Mouse (Mus musculus) C2C12 (cell line): ENCODE results near the gene Eif4g3. TPM values are rescaled to one million over a fixed set of nuclear protein-coding genes. Genes with fewer than 3 reads are reported as not detected.

Experiments
- H3K27me3 ChIP-seq: one replicate; pipeline ENCODE4 v1.6.1; 2011; ENCODE audit not compliant: control insufficient read depth, insufficient read depth, insufficient read length
- H3K36me3 ChIP-seq: one replicate; pipeline ENCODE4 v1.6.1; 2011; ENCODE audit not compliant: control insufficient read depth, insufficient read depth
- H3K4me3 ChIP-seq: one replicate; pipeline ENCODE4 v1.5.1; 2011; ENCODE audit warnings: mild to moderate bottlenecking, control low read depth; ENCODE audit not compliant: poor library complexity, insufficient read depth, severe bottlenecking
- H3K79me2 ChIP-seq: one replicate; pipeline ENCODE4 v1.6.1; 2011; ENCODE audit not compliant: control insufficient read depth, insufficient read depth
- H3K79me3 ChIP-seq: one replicate; pipeline ENCODE4 v1.6.1; 2011; ENCODE audit warnings: low read depth, control low read depth
- H3ac ChIP-seq: one replicate; pipeline ENCODE3; 2011; ENCODE audit warnings: low read depth; ENCODE audit not compliant: control insufficient read depth, insufficient read length
- CEBPB ChIP-seq: IDR thresholded peaks from one replicate; pipeline ENCODE4 v1.6.1; 2011; ENCODE audit warnings: low read depth, mild to moderate bottlenecking, control low read depth, moderate library complexity
- CTCF ChIP-seq: IDR thresholded peaks from one replicate; pipeline ENCODE4 v1.5.1; 2011; ENCODE audit not compliant: control insufficient read depth, insufficient read depth, insufficient read length
- FOSL1 ChIP-seq: IDR thresholded peaks from one replicate; pipeline ENCODE4 v1.8.0; 2011; ENCODE audit warnings: mild to moderate bottlenecking, low read length; ENCODE audit not compliant: poor library complexity, insufficient read depth, severe bottlenecking
- MAX ChIP-seq: IDR thresholded peaks from one replicate; pipeline ENCODE4 v1.6.1; 2011; ENCODE audit warnings: mild to moderate bottlenecking, control low read depth
- MYOD1 ChIP-seq: IDR thresholded peaks from one replicate; pipeline ENCODE4 v1.6.1; 2011; ENCODE audit warnings: low read depth; ENCODE audit not compliant: control insufficient read depth, insufficient read length
- MYOG ChIP-seq: IDR thresholded peaks from one replicate; pipeline ENCODE4 v1.6.1; 2011; ENCODE audit not compliant: control insufficient read depth, insufficient read length; ENCODE audit errors: extremely low read depth
- USF1 ChIP-seq: IDR thresholded peaks from one replicate; pipeline ENCODE4 v1.6.1; 2011; ENCODE audit warnings: low read depth, mild to moderate bottlenecking, control low read depth, moderate library complexity
- polyA plus RNA-seq: library from polyadenylated mRNA; unstranded; fragments of >200 nt; fragmentation: generic; extraction: Trizol; gene quantifications from one replicate; pipeline ENCODE4 v1.2.1, GENCODE M21; 2012; ENCODE audit warnings: missing spikeins

Eif4g3 gene
- polyA plus RNA-seq, 1 experiment: 24.3 TPM

DNA sequence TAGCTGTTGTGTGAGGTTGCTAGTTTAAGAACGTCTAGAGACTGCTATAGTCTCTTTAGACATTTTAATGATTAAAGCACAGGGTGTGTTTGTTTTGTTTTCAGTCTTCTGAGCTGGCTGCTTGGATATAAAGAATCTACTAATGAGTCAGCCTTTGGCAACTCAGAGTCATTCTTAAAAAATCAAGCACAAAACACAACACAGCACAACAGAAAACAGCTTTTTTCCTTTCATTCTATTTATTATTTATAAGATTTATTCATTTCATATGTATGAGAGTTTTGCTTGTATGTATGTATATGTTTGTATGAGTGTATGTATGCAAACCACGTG, 49.4 kb downstream of the Eif4g3 start:
- no peaks in the 10 kb centered on the region for H3K27me3 ChIP-seq
- H3ac ChIP-seq: no peak overlapping the region
- peaks cover 60% of the 10 kb centered on the region for H3K79me2 ChIP-seq
- H3K4me3 ChIP-seq: no peak overlapping the region
- TF ChIP-seq USF1: no peak
- no peak for TF ChIP-seq FOSL1
- no peak for TF ChIP-seq MYOD1
- no peak for TF ChIP-seq MAX
- TF ChIP-seq CEBPB: no peak
- TF ChIP-seq CTCF: no peak
- no peak for TF ChIP-seq MYOG
- H3K79me3 ChIP-seq: peaks cover 29% of the 10 kb centered on the region
- H3K36me3 ChIP-seq: peaks cover 16% of the 10 kb centered on the region

DNA sequence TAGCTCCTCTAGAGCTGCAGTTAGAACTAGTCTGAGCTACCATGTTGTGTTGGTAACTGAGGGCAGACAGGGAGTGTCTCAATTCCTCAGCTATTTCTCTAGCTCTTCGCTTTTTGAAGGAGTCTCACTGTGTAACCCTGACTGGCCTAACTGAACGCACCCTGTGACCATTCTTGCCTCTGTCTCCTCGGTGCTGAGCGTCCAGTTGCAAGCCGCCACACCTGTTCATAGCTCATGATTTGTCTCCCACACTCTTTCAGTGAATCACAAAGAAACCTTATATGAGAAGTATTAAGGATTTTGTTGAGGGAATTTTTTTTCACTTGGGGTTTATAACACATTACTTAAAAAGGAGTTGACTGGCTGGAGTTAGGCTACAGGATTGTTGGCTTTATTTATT, 49.8 kb downstream of the Eif4g3 start:
- Histone ChIP-seq H3K79me2 (peaks cover 56% of the 10 kb centered on the region), H3K27me3 (no peaks in the 10 kb centered on the region), H3K79me3 (peaks cover 27% of the 10 kb centered on the region), H3K4me3 (no peak overlapping the region), H3ac (no peak overlapping the region), H3K36me3 (peaks cover 16% of the 10 kb centered on the region)
- TF ChIP-seq MAX (no peak), MYOD1 (peak; percentile 75), CEBPB (no peak)

DNA sequence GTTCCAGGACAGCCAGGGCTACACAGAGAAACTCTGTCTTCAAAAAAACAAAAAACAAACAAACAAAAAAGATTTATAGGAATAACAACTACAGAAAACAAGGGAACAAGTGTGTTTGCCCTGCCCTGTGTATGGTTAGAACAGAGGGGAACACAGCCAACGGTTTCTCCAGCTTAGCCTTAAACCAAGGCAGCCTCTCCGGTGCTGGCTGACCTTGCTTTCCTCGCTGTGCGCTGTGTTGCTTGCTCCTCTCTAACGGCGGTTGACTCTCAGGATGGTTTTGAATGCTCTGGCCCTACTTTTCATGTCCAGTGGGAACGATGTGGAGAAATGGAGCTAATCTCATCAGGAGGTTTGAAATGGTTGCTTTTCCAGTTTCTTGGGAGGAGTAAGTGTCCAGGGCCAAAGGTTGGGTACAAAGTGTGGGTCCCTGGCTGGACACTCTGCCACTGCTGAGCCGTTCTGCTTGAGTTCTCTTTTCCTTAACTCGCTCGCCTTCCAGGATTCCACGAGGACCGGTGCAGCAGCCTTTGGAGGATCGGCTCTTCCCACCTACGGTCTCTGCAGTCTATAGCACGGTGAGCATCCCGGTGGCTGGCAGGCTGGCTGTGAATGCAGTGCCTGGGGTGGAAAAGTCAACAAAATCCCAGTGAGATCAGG, 52.1 kb downstream of the Eif4g3 start:
- no peaks in the 10 kb centered on the region for H3K27me3 ChIP-seq
- peaks cover 54% of the 10 kb centered on the region for H3K79me2 ChIP-seq
- H3K4me3 ChIP-seq: no peak overlapping the region
- peaks cover 17% of the 10 kb centered on the region for H3K79me3 ChIP-seq
- TF ChIP-seq FOSL1 (no peak), MYOG (no peak), CEBPB (no peak), USF1 (no peak), MYOD1 (no peak), CTCF (no peak), MAX (no peak)
- no peak overlapping the region for H3ac ChIP-seq
- peaks cover 16% of the 10 kb centered on the region for H3K36me3 ChIP-seq

DNA sequence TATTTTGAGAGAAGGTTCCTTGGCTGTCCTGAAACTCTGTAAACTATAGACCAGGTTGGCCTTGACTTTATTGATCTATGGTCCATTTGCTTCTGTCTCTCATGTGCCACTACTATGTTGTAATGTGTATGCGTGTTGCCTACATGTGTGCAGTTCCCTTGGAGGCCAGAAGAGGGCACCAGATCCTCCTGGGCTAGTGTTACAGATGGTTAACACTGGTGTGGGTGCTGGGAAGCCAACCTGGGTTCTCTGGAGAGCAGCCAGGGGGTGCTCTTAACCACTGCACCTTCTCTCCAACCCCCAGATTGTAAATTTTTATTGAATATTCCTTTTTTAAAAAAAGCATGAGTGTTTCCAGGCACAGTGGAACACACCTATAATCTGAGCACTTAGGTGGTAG, 53.0 kb downstream of the Eif4g3 start:
- peaks cover 17% of the 10 kb centered on the region for H3K79me3 ChIP-seq
- TF ChIP-seq CEBPB: no peak
- peaks cover 50% of the 10 kb centered on the region for H3K79me2 ChIP-seq
- H3K36me3 ChIP-seq: peaks cover 16% of the 10 kb centered on the region
- no peak overlapping the region for H3ac ChIP-seq
- no peak overlapping the region for H3K4me3 ChIP-seq
- H3K27me3 ChIP-seq: no peaks in the 10 kb centered on the region

DNA sequence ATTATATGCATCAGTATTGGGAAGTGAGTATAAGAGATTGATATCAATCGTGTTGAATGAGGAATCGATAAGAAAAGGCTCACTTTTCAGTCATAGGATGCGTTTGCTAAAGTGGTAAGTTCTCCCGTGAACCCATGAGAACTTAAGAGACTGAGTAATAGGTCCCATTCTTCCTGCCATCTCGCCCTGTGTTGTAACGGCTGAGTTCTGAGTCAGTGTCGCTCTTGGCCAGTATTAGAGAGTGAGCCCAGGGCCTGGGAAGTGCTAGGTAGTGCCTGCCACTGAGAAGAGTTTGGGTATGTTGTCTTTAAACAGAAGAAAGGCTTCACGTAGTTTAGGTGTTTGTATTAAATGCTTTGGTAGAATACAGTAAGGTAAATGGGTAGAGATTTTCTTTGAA, 53.5 kb downstream of the Eif4g3 start:
- H3K79me3 ChIP-seq: peaks cover 15% of the 10 kb centered on the region

DNA sequence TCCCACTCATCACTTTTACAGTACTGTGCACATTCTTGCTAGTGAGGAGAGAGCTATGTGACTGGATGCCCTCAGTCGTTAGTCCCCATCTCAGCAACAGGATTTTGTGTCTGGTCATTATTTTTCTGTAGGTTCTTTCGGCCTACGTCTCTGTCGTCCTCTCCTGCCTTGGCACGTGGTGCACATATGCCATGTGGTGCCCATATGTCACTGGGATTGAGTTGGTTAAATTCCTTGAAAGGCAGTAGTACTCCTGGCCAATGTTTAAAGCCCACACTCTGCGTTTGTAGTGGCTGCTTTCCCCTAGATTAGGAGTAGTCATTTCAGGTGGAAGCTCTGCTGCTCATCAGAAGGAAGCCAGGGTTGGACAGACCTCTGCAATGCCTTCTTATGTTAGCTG, 56.7 kb downstream of the Eif4g3 start:
- Histone ChIP-seq H3K79me3 (peaks cover 9% of the 10 kb centered on the region), H3K36me3 (peaks cover 16% of the 10 kb centered on the region), H3ac (no peak overlapping the region), H3K4me3 (no peak overlapping the region), H3K27me3 (no peaks in the 10 kb centered on the region), H3K79me2 (peaks cover 31% of the 10 kb centered on the region)
- TF ChIP-seq FOSL1: no peak
- no peak for TF ChIP-seq CTCF
- TF ChIP-seq MYOG: no peak
- TF ChIP-seq MAX: no peak
- no peak for TF ChIP-seq CEBPB

More for the DNA sequence above, 53.5 kb downstream of the Eif4g3 start:
- no peak overlapping the region for H3ac ChIP-seq
- peaks cover 16% of the 10 kb centered on the region for H3K36me3 ChIP-seq
- H3K79me2 ChIP-seq: peaks cover 45% of the 10 kb centered on the region
- H3K27me3 ChIP-seq: no peaks in the 10 kb centered on the region
- TF ChIP-seq MYOG: no peak
- no peak for TF ChIP-seq MYOD1
- no peak for TF ChIP-seq CEBPB
- no peak for TF ChIP-seq MAX
- no peak for TF ChIP-seq CTCF
- no peak for TF ChIP-seq FOSL1
- no peak for TF ChIP-seq USF1
- H3K4me3 ChIP-seq: no peak overlapping the region
